Mouse (Mus musculus) lung, postnatal 0 days (tissue): ENCODE measurements at regions not wholly inside any gene's neighbourhood (a gene's known extent, or its start where the extent isn't known, plus 50 kb on each side); places are given as distances from the start of the nearest gene placed in this dataset.

Experiments used
- ATAC-seq: fragments of 200-750 bp; cut with Nextera tagmentation; 2 replicates; pipeline ENCODE4 v1.8.0; 2017; ENCODE audit warnings: moderate library complexity
- DNase-seq: peaks from one replicate; pipeline ENCODE4 v3.0.0-alpha.2; 2016; ENCODE audit warnings: low spot score
- H3K27ac ChIP-seq: fragments of 300-500 bp; sonication (generic); 2 replicates; pipeline ENCODE4 v1.5.1; 2014; ENCODE audit warnings: antibody characterized with exemption, mild to moderate bottlenecking, low read length, mixed read lengths
- H3K27me3 ChIP-seq: fragments of 300-500 bp; sonication (generic); replicated peaks from 2 replicates; pipeline ENCODE4 v1.6.1; 2014; ENCODE audit warnings: low read length, mixed read lengths; ENCODE audit not compliant: insufficient read depth
- H3K36me3 ChIP-seq: fragments of 300-500 bp; sonication (generic); 2 replicates; pipeline ENCODE4 v1.6.1; 2014; ENCODE audit warnings: low read length, mixed read lengths; ENCODE audit not compliant: insufficient read depth
- H3K4me1 ChIP-seq: fragments of 300-500 bp; sonication (generic); 2 replicates; pipeline ENCODE4 v1.6.1; 2014; ENCODE audit warnings: antibody characterized with exemption, low read depth, low read length, mixed read lengths; ENCODE audit not compliant: insufficient read depth
- H3K4me2 ChIP-seq: fragments of 300-500 bp; sonication (generic); replicated peaks from 2 replicates; pipeline ENCODE4 v1.6.1; 2014; ENCODE audit warnings: low read depth, mild to moderate bottlenecking, low read length, moderate library complexity, mixed read lengths
- H3K4me3 ChIP-seq: fragments of 300-500 bp; sonication (generic); 2 replicates; pipeline ENCODE4 v1.5.1; 2014; ENCODE audit warnings: low read depth, low read length
- H3K9ac ChIP-seq: fragments of 300-500 bp; sonication (generic); replicated peaks from 2 replicates; pipeline ENCODE4 v1.6.1; 2014; ENCODE audit warnings: low read depth, mild to moderate bottlenecking
- H3K9me3 ChIP-seq: fragments of 300-500 bp; sonication (generic); 2 replicates; pipeline ENCODE4 v1.6.1; 2016; ENCODE audit warnings: low read length, mixed read lengths
- CTCF ChIP-seq: IDR thresholded peaks from 2 replicates; pipeline ENCODE4 v1.5.1; 2016; ENCODE audit warnings: antibody characterized with exemption, mild to moderate bottlenecking
- EP300 ChIP-seq: IDR thresholded peaks from 2 replicates; pipeline ENCODE4 v1.6.1; 2016; ENCODE audit warnings: antibody characterized with exemption, mild to moderate bottlenecking, control low read depth
- WGBS: fragments of 180-500 bp; shearing (Covaris S2); extraction: QIAGEN DNeasy Blood & Tissue Kit; methylation state at CpG from one replicate; pipeline ENCODE4 v1.1.7; 2014; 5-methylcytosine and 5-hydroxymethylcytosine counted together

GRCm38 (mm10) chr10:125693505-125693904 is 272.5 kb upstream of the Lrig3 start:
- no peak overlapping the region for H3K9ac ChIP-seq
- no peaks in the 10 kb centered on the region for H3K4me1 ChIP-seq
- H3K27me3 ChIP-seq = no peaks in the 10 kb centered on the region
- no peaks in the 10 kb centered on the region for H3K9me3 ChIP-seq
- TF ChIP-seq CTCF (no peak), EP300 (no peak)
- ATAC-seq (no peak), DNase-seq (no peak)
- H3K4me2 ChIP-seq = no peak overlapping the region
- H3K4me3 ChIP-seq = no peak overlapping the region
- 70% methylated on average over 7 of the region's 7 CpGs for WGBS
- H3K36me3 ChIP-seq = no peaks in the 10 kb centered on the region
- no peak overlapping the region for H3K27ac ChIP-seq

GRCm38 (mm10) chr10:125696159-125696558 is 269.8 kb upstream of the Lrig3 start:
- Histone ChIP-seq H3K4me1 (no peaks in the 10 kb centered on the region), H3K4me2 (no peak overlapping the region), H3K27me3 (no peaks in the 10 kb centered on the region), H3K4me3 (no peak overlapping the region), H3K27ac (no peak overlapping the region), H3K9me3 (no peaks in the 10 kb centered on the region), H3K36me3 (no peaks in the 10 kb centered on the region), H3K9ac (no peak overlapping the region)
- DNase-seq = no peak
- TF ChIP-seq EP300 (no peak), CTCF (no peak)
- no peak for ATAC-seq
- WGBS = 94% methylated on average over 5 of the region's 5 CpGs

DNA sequence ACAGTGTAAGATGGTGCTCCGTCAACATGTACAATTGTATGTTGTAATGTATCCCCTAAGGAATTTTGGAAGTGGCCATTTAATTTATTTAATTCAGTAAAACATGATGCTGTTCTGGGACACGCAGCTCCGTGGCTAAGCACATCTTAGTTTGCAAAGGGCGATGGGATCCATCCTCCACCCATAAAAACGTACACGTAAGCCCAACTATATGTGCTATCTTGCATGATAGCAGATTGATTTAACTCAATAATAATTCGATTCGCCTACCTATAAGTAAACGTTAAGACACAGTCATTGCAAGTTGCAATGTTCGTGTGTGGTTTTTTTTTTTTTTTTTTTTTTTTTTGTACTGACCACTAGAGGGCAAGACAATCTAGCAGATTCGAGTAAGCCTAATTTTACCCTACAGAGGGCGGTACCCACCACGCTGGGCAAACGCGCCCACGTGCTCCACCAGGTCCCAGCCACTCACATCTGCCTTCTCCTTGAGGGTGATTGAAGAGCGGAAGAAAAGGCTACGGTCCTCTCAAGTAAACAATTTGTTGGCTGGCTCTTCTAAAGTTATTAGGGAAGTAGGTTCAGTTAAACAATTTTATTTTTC is 240.8 kb upstream of the Lrig3 start:
- Histone ChIP-seq H3K9ac (no peak overlapping the region), H3K36me3 (no peaks in the 10 kb centered on the region), H3K4me3 (no peak overlapping the region), H3K27ac (no peak overlapping the region), H3K27me3 (no peaks in the 10 kb centered on the region), H3K4me2 (peak overlapping the region; percentile 6; the same call in 1 of the 2 replicates), H3K4me1 (no peaks in the 10 kb centered on the region), H3K9me3 (no peaks in the 10 kb centered on the region)
- DNase-seq = peak; percentile 93
- WGBS = 22% methylated on average over 18 of the region's 18 CpGs
- TF ChIP-seq CTCF = peak; percentile 84
- no peak for TF ChIP-seq EP300
- peak; percentile 96 for ATAC-seq

- Histone ChIP-seq H3K4me3 (no peak overlapping the region), H3K4me1 (no peaks in the 10 kb centered on the region), H3K9ac (no peak overlapping the region), H3K27ac (0 out of 2 replicates have a peak overlapping the region, but pooled peaks have one; percentile 43), H3K36me3 (no peaks in the 10 kb centered on the region), H3K9me3 (no peaks in the 10 kb centered on the region), H3K27me3 (no peaks in the 10 kb centered on the region), H3K4me2 (peak overlapping the region; percentile 6; the same call in 1 of the 2 replicates)
- peak; percentile 86 for ATAC-seq
- no peak for DNase-seq
- peak; percentile 2; the same call in 1 of the 2 replicates for TF ChIP-seq CTCF
- TF ChIP-seq EP300 = peak; percentile 91
- WGBS = 22% methylated on average over 7 of the region's 7 CpGs
Measured at GRCm38 (mm10) chr10:125725681-125726139, 240.3 kb upstream of the Lrig3 start.

DNA sequence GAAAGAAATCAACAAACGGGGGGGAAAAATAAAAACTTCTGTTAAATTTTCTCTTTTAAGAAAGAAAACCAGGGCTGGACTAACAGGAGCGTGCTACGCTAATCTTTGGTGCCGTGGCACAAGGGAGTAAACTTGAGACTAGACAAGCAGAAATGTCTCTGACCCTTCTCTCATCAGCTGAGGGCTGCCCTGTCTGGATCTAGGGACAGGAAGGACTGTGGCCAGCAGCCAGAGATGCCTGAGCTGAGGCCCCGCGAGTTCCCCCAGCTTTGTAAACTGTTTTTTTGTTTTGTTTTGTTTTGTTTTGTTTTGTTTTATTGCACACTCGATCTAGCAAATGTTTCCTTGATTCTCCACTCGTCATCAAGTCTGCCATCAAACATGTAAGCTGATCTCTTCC is 239.4 kb upstream of the Lrig3 start:
- 0 out of 2 replicates have a peak, but pooled peaks have one; percentile 16 for ATAC-seq
- Histone ChIP-seq H3K4me1 (no peaks in the 10 kb centered on the region), H3K4me3 (no peak overlapping the region), H3K9ac (no peak overlapping the region), H3K27ac (no peak overlapping the region), H3K27me3 (no peaks in the 10 kb centered on the region), H3K36me3 (no peaks in the 10 kb centered on the region), H3K9me3 (no peaks in the 10 kb centered on the region), H3K4me2 (no peak overlapping the region)
- no peak for TF ChIP-seq CTCF
- no peak for TF ChIP-seq EP300
- 28% methylated on average over 8 of the region's 8 CpGs for WGBS
- peak; percentile 18 for DNase-seq

GRCm38 (mm10) chr10:125735744-125736494 is 230.0 kb upstream of the Lrig3 start:
- H3K4me1 ChIP-seq = no peaks in the 10 kb centered on the region

More at GRCm38 (mm10) chr10:125735744-125736494, 230.0 kb upstream of the Lrig3 start:
- no peak overlapping the region for H3K4me3 ChIP-seq
- no peaks in the 10 kb centered on the region for H3K27me3 ChIP-seq
- DNase-seq = peak; percentile 22
- ATAC-seq = no peak; the same call in 1 of the 2 replicates
- 83% methylated on average over 4 of the region's 4 CpGs for WGBS
- no peaks in the 10 kb centered on the region for H3K36me3 ChIP-seq
- TF ChIP-seq EP300 (no peak), CTCF (no peak)
- H3K27ac ChIP-seq = no peak overlapping the region
- H3K4me2 ChIP-seq = no peak overlapping the region
- H3K9me3 ChIP-seq = no peaks in the 10 kb centered on the region
- H3K9ac ChIP-seq = no peak overlapping the region
